Mouse (Mus musculus) neural tube, embryonic 13.5 days (tissue): ENCODE measurements at regions not wholly inside any gene's neighbourhood (a gene's known extent, or its start where the extent isn't known, plus 50 kb on each side); places are given as distances from the start of the nearest gene placed in this dataset.

Experiments
- ATAC-seq: fragments of 200-750 bp; cut with Nextera tagmentation; 2 replicates; pipeline ENCODE4 v1.8.0; 2017; ENCODE audit warnings: low read depth, mild to moderate bottlenecking, moderate TSS enrichment, moderate library complexity
- H3K27ac ChIP-seq: fragments of 300-500 bp; sonication (generic); replicated peaks from 2 replicates; pipeline ENCODE4 v1.5.1; 2015; ENCODE audit warnings: moderate library complexity, mild to moderate bottlenecking, inconsistent platforms
- H3K27me3 ChIP-seq: fragments of 300-500 bp; sonication (generic); 2 replicates; pipeline ENCODE4 v1.6.1; 2015; ENCODE audit warnings: mild to moderate bottlenecking, inconsistent platforms
- H3K36me3 ChIP-seq: fragments of 300-500 bp; sonication (generic); 2 replicates; pipeline ENCODE4 v1.6.1; 2015; ENCODE audit warnings: mild to moderate bottlenecking, inconsistent platforms
- H3K4me1 ChIP-seq: fragments of 300-500 bp; sonication (generic); replicated peaks from 2 replicates; pipeline ENCODE4 v1.6.1; 2015; ENCODE audit warnings: inconsistent platforms
- H3K4me2 ChIP-seq: fragments of 300-500 bp; sonication (generic); 2 replicates; pipeline ENCODE4 v1.6.1; 2015; ENCODE audit warnings: inconsistent platforms, mild to moderate bottlenecking, moderate library complexity
- H3K4me3 ChIP-seq: fragments of 300-500 bp; sonication (generic); 2 replicates; pipeline ENCODE4 v1.5.1; 2015; ENCODE audit warnings: mild to moderate bottlenecking, inconsistent platforms
- H3K9ac ChIP-seq: fragments of 300-500 bp; sonication (generic); 2 replicates; pipeline ENCODE4 v1.6.1; 2015; ENCODE audit warnings: moderate library complexity, mild to moderate bottlenecking, inconsistent platforms
- H3K9me3 ChIP-seq: fragments of 300-500 bp; sonication (generic); 2 replicates; pipeline ENCODE4 v1.6.1; 2016; ENCODE audit warnings: inconsistent platforms
- WGBS: fragments of 180-500 bp; shearing (Covaris S2); methylation state at CpG from one replicate; pipeline ENCODE4 v1.1.7; 2015; 5-methylcytosine and 5-hydroxymethylcytosine counted together

DNA sequence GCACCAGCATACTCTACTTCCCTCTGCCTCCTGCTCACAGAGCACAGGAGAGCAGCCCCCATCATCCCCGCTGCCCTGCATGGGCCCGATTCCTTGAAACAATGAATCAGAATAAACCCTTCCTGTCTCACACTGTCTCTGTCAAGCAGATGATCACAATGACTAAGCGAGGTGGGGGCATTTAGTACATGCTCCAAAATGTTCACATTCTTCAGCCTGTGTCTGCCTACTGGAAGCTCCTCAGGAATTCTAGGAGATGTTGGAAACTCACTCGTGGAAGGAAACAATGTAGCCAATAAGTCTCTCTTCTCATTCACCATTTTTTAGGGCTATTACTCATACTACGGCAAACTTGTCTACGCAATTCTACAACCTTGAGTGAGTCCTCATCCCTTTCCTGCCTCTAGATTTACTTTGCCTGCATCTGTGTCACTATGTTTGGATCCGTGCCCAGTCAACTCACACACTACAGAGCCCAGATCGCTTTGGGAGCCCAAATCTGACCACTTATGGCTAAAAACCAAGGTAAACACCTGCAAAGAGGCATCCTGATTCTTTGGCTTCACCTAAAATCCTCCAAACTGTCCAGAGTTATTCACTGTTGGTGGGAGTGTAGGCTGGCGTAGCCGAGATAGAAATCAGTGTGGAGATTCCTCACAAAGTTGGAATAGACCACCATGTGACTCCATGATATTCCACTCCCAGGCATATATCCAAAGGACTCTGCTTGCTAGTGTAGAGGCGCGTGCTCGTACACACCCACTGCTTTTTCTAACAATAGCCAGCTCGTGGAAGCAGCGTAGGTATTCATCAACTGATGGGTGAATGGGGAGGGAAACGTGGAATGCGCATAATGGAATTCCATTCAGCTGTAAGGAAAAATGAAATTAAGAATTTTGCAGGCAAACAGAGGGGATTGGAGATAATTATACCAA lies 63.1 kb upstream of the Srrm4 start:
- Histone ChIP-seq H3K4me2 (no peak overlapping the region), H3K9me3 (no peaks in the 10 kb centered on the region), H3K4me1 (no peaks in the 10 kb centered on the region), H3K27ac (no peak overlapping the region), H3K27me3 (no peaks in the 10 kb centered on the region), H3K4me3 (no peak overlapping the region), H3K36me3 (no peaks in the 10 kb centered on the region), H3K9ac (no peak overlapping the region)
- WGBS: 88% methylated on average over 17 of the region's 17 CpGs
- ATAC-seq: no peak
